Mouse (Mus musculus) forebrain, embryonic 11.5 days (tissue): ENCODE data around the gene Fam83g. TPM values are rescaled to one million over a fixed set of nuclear protein-coding genes. Genes with fewer than 3 reads are reported as not detected.

Experiments used
- ATAC-seq: fragments of 200-750 bp; cut with Nextera tagmentation; replicated peaks from 2 replicates; pipeline ENCODE4 v1.8.0; 2017; ENCODE audit warnings: moderate TSS enrichment; ENCODE audit not compliant: low FRiP score
- DNase-seq: peaks from one replicate; pipeline ENCODE4 v3.0.0-alpha.2; 2017; ENCODE audit warnings: low spot score
- H3K27ac ChIP-seq: fragments of 300-500 bp; sonication (generic); 2 replicates; pipeline ENCODE4 v1.5.1; 2014; ENCODE audit warnings: low read depth, low read length
- H3K27me3 ChIP-seq: fragments of 300-500 bp; sonication (generic); 2 replicates; pipeline ENCODE4 v1.6.1; 2014; ENCODE audit warnings: mild to moderate bottlenecking, low read length, mixed read lengths; ENCODE audit not compliant: control insufficient read depth, insufficient read depth
- H3K36me3 ChIP-seq: fragments of 300-500 bp; sonication (generic); 2 replicates; pipeline ENCODE4 v1.6.1; 2014; ENCODE audit warnings: mild to moderate bottlenecking, low read length, moderate library complexity, mixed read lengths; ENCODE audit not compliant: control insufficient read depth, insufficient read depth
- H3K4me1 ChIP-seq: fragments of 300-500 bp; sonication (generic); replicated peaks from 2 replicates; pipeline ENCODE4 v1.6.1; 2014; ENCODE audit warnings: low read length, mixed read lengths; ENCODE audit not compliant: control insufficient read depth, insufficient read depth
- H3K4me2 ChIP-seq: fragments of 300-500 bp; sonication (generic); 2 replicates; pipeline ENCODE4 v1.6.1; 2014; ENCODE audit warnings: low read depth, mild to moderate bottlenecking, low read length, moderate library complexity, mixed read lengths; ENCODE audit not compliant: severe bottlenecking
- H3K4me3 ChIP-seq: fragments of 300-500 bp; sonication (generic); 2 replicates; pipeline ENCODE4 v1.5.1; 2014; ENCODE audit warnings: low read depth, low read length
- H3K9ac ChIP-seq: fragments of 300-500 bp; sonication (generic); 2 replicates; pipeline ENCODE4 v1.6.1; 2014; ENCODE audit warnings: low read length
- H3K9me3 ChIP-seq: fragments of 300-500 bp; sonication (generic); 2 replicates; pipeline ENCODE4 v1.6.1; 2016; ENCODE audit warnings: low read length, mixed read lengths; ENCODE audit not compliant: control insufficient read depth
- WGBS: fragments of 180-500 bp; shearing (Covaris S2); extraction: QIAGEN DNeasy Blood & Tissue Kit; methylation state at CpG from one replicate; pipeline ENCODE4 v1.1.7; 2014; 5-methylcytosine and 5-hydroxymethylcytosine counted together
- polyA plus RNA-seq: library from polyadenylated mRNA; unstranded; fragments of >200 nt; fragmentation: Nextera tagmentation; extraction: Ambion mirVana; gene quantifications from 2 replicates; pipeline ENCODE4 v1.2.1, GENCODE M21; 2014

The Fam83g gene
- polyA plus RNA-seq, 1 experiment from 2014 or later: 0.65 TPM

- Histone ChIP-seq H3K9me3 (no peaks in the 10 kb centered on the region), H3K27me3 (no peaks in the 10 kb centered on the region), H3K4me2 (no peak overlapping the region), H3K9ac (no peak overlapping the region), H3K4me1 (peaks cover 9% of the 10 kb centered on the region; the same call in 1 of the 2 replicates), H3K4me3 (no peak overlapping the region), H3K36me3 (no peaks in the 10 kb centered on the region), H3K27ac (no peak overlapping the region)
- no peak for DNase-seq
- ATAC-seq: no peak
- 74% methylated on average over 7 of the region's 7 CpGs for WGBS
Observed at GRCm38 (mm10) chr11:61676216-61676854, 7.6 kb upstream of the Fam83g start.

- Histone ChIP-seq H3K4me3 (no peak overlapping the region), H3K27ac (no peak overlapping the region), H3K4me1 (peaks cover 9% of the 10 kb centered on the region; the same call in 1 of the 2 replicates), H3K27me3 (no peaks in the 10 kb centered on the region), H3K9ac (no peak overlapping the region), H3K4me2 (no peak overlapping the region), H3K9me3 (no peaks in the 10 kb centered on the region), H3K36me3 (no peaks in the 10 kb centered on the region)
- 86% methylated on average over 4 of the region's 4 CpGs for WGBS
- ATAC-seq: no peak
- DNase-seq: no peak
Observed at GRCm38 (mm10) chr11:61677709-61678108, 6.2 kb upstream of the Fam83g start.

- no peak overlapping the region for H3K4me3 ChIP-seq
- ATAC-seq (no peak), DNase-seq (no peak)
- H3K9ac ChIP-seq: no peak overlapping the region
- H3K4me1 ChIP-seq: peaks cover 12% of the 10 kb centered on the region; the same call in 1 of the 2 replicates
- no peak overlapping the region for H3K4me2 ChIP-seq
- no peaks in the 10 kb centered on the region for H3K9me3 ChIP-seq
- H3K27me3 ChIP-seq: peaks cover 13% of the 10 kb centered on the region
- no peaks in the 10 kb centered on the region for H3K36me3 ChIP-seq
- 70% methylated on average over 4 of the region's 4 CpGs for WGBS
- no peak overlapping the region for H3K27ac ChIP-seq
Observed at GRCm38 (mm10) chr11:61679091-61679866, 4.6 kb upstream of the Fam83g start.

- Histone ChIP-seq H3K9me3 (no peaks in the 10 kb centered on the region), H3K4me2 (no peak overlapping the region), H3K27ac (no peak overlapping the region), H3K4me1 (0 out of 2 replicates have a peak, but pooled peaks cover 5% of the 10 kb centered on the region), H3K27me3 (peaks cover 24% of the 10 kb centered on the region), H3K4me3 (no peak overlapping the region), H3K9ac (no peak overlapping the region), H3K36me3 (no peaks in the 10 kb centered on the region)
- DNase-seq (no peak), ATAC-seq (no peak)
- WGBS: 83% methylated on average over 8 of the region's 8 CpGs
Observed at GRCm38 (mm10) chr11:61685119-61685725, 1.3 kb downstream of the Fam83g start.

- DNase-seq (no peak), ATAC-seq (no peak)
- H3K36me3 ChIP-seq: no peaks in the 10 kb centered on the region
- H3K4me3 ChIP-seq: no peak overlapping the region
- WGBS: 76% methylated on average over 2 of the region's 2 CpGs
- H3K9ac ChIP-seq: no peak overlapping the region
- H3K4me2 ChIP-seq: no peak overlapping the region
- H3K9me3 ChIP-seq: no peaks in the 10 kb centered on the region
- no peak overlapping the region for H3K27ac ChIP-seq
- H3K27me3 ChIP-seq: peaks cover 24% of the 10 kb centered on the region
- H3K4me1 ChIP-seq: 0 out of 2 replicates have a peak, but pooled peaks cover 5% of the 10 kb centered on the region
Observed at GRCm38 (mm10) chr11:61686141-61686540, 2.2 kb downstream of the Fam83g start.

- H3K27me3 ChIP-seq: peaks cover 24% of the 10 kb centered on the region
- no peak overlapping the region for H3K27ac ChIP-seq
- WGBS: 52% methylated on average over 10 of the region's 10 CpGs
- 0 out of 2 replicates have a peak, but pooled peaks cover 5% of the 10 kb centered on the region for H3K4me1 ChIP-seq
- DNase-seq (no peak), ATAC-seq (no peak)
- no peak overlapping the region for H3K9ac ChIP-seq
- no peak overlapping the region for H3K4me3 ChIP-seq
- H3K9me3 ChIP-seq: no peaks in the 10 kb centered on the region
- no peak overlapping the region for H3K4me2 ChIP-seq
- no peaks in the 10 kb centered on the region for H3K36me3 ChIP-seq
Observed at GRCm38 (mm10) chr11:61686906-61687453, 3.1 kb downstream of the Fam83g start.

GRCm38 (mm10) chr11:61687595-61687994 is 3.7 kb downstream of the Fam83g start:
- no peaks in the 10 kb centered on the region for H3K9me3 ChIP-seq
- no peak overlapping the region for H3K9ac ChIP-seq
- H3K4me2 ChIP-seq: no peak overlapping the region
- H3K4me1 ChIP-seq: 0 out of 2 replicates have a peak, but pooled peaks cover 5% of the 10 kb centered on the region
- no peak overlapping the region for H3K4me3 ChIP-seq
- 65% methylated on average over 2 of the region's 2 CpGs for WGBS
- no peak overlapping the region for H3K27ac ChIP-seq
- peaks cover 24% of the 10 kb centered on the region for H3K27me3 ChIP-seq
- DNase-seq (no peak), ATAC-seq (no peak)
- no peaks in the 10 kb centered on the region for H3K36me3 ChIP-seq

GRCm38 (mm10) chr11:61692996-61693395 is 9.1 kb downstream of the Fam83g start:
- Histone ChIP-seq H3K27me3 (no peaks in the 10 kb centered on the region), H3K36me3 (no peaks in the 10 kb centered on the region), H3K4me3 (no peak overlapping the region), H3K4me2 (no peak overlapping the region), H3K9ac (no peak overlapping the region), H3K4me1 (no peaks in the 10 kb centered on the region), H3K27ac (no peak overlapping the region), H3K9me3 (no peaks in the 10 kb centered on the region)
- ATAC-seq: no peak
- DNase-seq: no peak
- WGBS: 96% methylated on average over 5 of the region's 5 CpGs
